ENCODE assay signal across 15 mouse cellular contexts in the genomic region with DNA sequence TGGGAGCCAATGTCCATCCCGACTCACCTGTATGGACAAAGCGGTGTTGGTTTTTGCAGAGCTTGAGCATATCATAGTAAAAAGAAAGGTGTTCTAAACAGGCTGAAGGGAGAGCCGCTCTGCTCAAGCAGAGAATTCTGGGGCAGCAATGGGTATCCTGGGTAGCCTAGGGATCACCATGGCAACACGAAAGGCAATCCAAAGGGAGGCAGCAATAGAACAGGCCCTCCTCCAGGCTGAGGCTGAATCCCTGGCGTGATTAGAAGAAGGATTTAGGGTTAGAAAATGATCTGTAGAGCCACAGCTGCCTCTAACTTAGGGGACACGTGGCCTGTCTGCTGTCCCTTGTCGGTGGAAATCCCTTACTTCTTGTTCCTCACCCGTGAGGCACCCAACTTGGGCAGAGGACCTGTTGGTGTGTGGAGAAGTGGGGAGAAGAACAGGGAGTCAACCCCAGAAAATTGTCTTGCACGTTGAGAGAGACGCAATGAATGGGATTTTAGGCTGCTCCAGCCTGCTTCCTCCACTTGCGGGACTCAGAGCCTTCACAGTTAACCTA. TPM values are rescaled to one million over a fixed set of nuclear protein-coding genes. Genes with fewer than 3 reads are reported as not detected.
DNase-seq lines count a peak whose midpoint lies in the region; ATAC-seq and TF ChIP-seq lines count a peak whose summit lies in the region.
"Had no signal": no experiment of that assay in that cellular context is flagged by ENCODE, and none has a peak within 500 bp of the region (broad histone marks: within the 10 kb centered on the region; RNA-seq: fewer than 3 reads in every experiment).

No protein-coding gene starts in this region.

- ATAC-seq in frontal cortex, adult (ENCODE audit: low TSS enrichment), result peak; percentile 77
- peak; percentile 71 for ATAC-seq in forebrain, embryonic 12.5 days (ENCODE audit: low FRiP score)
- ATAC-seq in midbrain, embryonic 16.5 days, result peak; percentile 83; the same call in 1 of the 2 replicates
- ATAC-seq in inflammation-experienced regulatory T-cells, adult 6 months, result no peak

- no peaks in the 10 kb centered on the region for H3K36me3 ChIP-seq in forebrain, embryonic 12.5 days (replicated peaks)
- H3K36me3 ChIP-seq in midbrain, embryonic 16.5 days (ENCODE audit: control insufficient read depth, insufficient read depth, low read length), result no peaks in the 10 kb centered on the region

- TF ChIP-seq CTCF in layer of hippocampus, adult 2 months (conservative IDR thresholded peaks at IDR 0.05), result no peak

- H3K4me1 ChIP-seq in forebrain, embryonic 12.5 days, result peaks cover 29% of the 10 kb centered on the region
- peaks cover 16% of the 10 kb centered on the region for H3K4me1 ChIP-seq in midbrain, embryonic 16.5 days (ENCODE audit: control insufficient read depth, insufficient read depth, low read length)

- H3K9ac ChIP-seq in forebrain, embryonic 12.5 days, result no peak overlapping the region
- no peak overlapping the region for H3K9ac ChIP-seq in midbrain, embryonic 16.5 days (ENCODE audit: low read depth, low read length)

- no peak overlapping the region for H3K4me3 ChIP-seq in forebrain, embryonic 12.5 days (replicated peaks)
- no peak overlapping the region for H3K4me3 ChIP-seq in layer of hippocampus, adult 2 months
- H3K4me3 ChIP-seq in midbrain, embryonic 16.5 days (ENCODE audit: low read depth, low read length), result no peak overlapping the region
- H3K4me3 ChIP-seq: erythroblast, embryonic 14.5 days had no signal

- H3K27me3 ChIP-seq in forebrain, embryonic 12.5 days, result peaks cover 5% of the 10 kb centered on the region; the same call in 1 of the 2 replicates
- no peaks in the 10 kb centered on the region for H3K27me3 ChIP-seq in midbrain, embryonic 16.5 days (ENCODE audit: control insufficient read depth, insufficient read depth, low read depth, low read length)

- 0 out of 2 replicates have a peak, but pooled peaks cover 6% of the 10 kb centered on the region for H3K9me3 ChIP-seq in forebrain, embryonic 12.5 days
- no peaks in the 10 kb centered on the region for H3K9me3 ChIP-seq in midbrain, embryonic 16.5 days (replicated peaks; ENCODE audit: control insufficient read depth, low read length, poor library complexity, severe bottlenecking)

- peak overlapping the region; percentile 26 for H3K4me2 ChIP-seq in forebrain, embryonic 12.5 days
- peak overlapping the region; percentile 4; the same call in 1 of the 2 replicates for H3K4me2 ChIP-seq in midbrain, embryonic 16.5 days (ENCODE audit: low read length)

- 18% methylated on average over 11 of the region's 11 CpGs for WGBS in forebrain, embryonic 12.5 days
- 17% methylated on average over 11 of the region's 11 CpGs for WGBS in midbrain, embryonic 16.5 days

- H3K27ac ChIP-seq in forebrain, embryonic 12.5 days, result peak overlapping the region; percentile 76
- peak overlapping the region; percentile 93 for H3K27ac ChIP-seq in layer of hippocampus, adult 2 months
- peak overlapping the region; percentile 44 for H3K27ac ChIP-seq in midbrain, embryonic 16.5 days (ENCODE audit: low read length)

- DNase-seq in frontal cortex, postnatal 25 days (ENCODE audit: low spot score in 2 of 2), result no peak
- peak; percentile 54 to 83 for DNase-seq in layer of hippocampus, adult 2 months (ENCODE audit: low spot score in 2 of 2)
- DNase-seq in spleen, postnatal 14 days (ENCODE audit: low spot score in 2 of 2), result no peak
- DNase-seq in kidney, postnatal 14 days, result no peak
- DNase-seq: adrenal gland, adult 8-10 months; cerebellum, adult 9-10 months; heart, adult 18-20 months had no signal

RNA-seq across cellular contexts. Expression of a gene that starts 3.9 kb away (rescaled TPM):
- polyA plus RNA-seq in forebrain, embryonic 12.5 days (2016; fragmentation: Nextera tagmentation; extraction: Ambion mirVana), result not detected in 2 replicates
- total RNA-seq in layer of hippocampus, adult 2 months (2021), result not detected
- not detected in 2 replicates for polyA plus RNA-seq in midbrain, embryonic 16.5 days (2015; fragmentation: Nextera tagmentation; extraction: Ambion mirVana)
- polyA plus RNA-seq in inflammation-experienced regulatory T-cells, adult 6 months (2017; shearing (Covaris generic)), result not detected
- total RNA-seq: adrenal gland, adult 8-10 months; heart, adult 18-20 months; MEL had no signal
- polyA plus RNA-seq: erythroblast, embryonic 14.5 days; lung, embryonic 16.5 days; stomach, embryonic 14.5 days had no signal

RNA-seq across cellular contexts. Expression of a gene that starts 33.1 kb away (rescaled TPM):
- 24.9 and 25.8 TPM in 2 replicates for polyA plus RNA-seq in forebrain, embryonic 12.5 days (2016; fragmentation: Nextera tagmentation; extraction: Ambion mirVana)
- total RNA-seq in layer of hippocampus, adult 2 months (2021), result 10 to 100 TPM; 13.5 to 14.4 TPM
- polyA plus RNA-seq in midbrain, embryonic 16.5 days (2015; fragmentation: Nextera tagmentation; extraction: Ambion mirVana), result 17.3 and 17.6 TPM in 2 replicates
- polyA plus RNA-seq in inflammation-experienced regulatory T-cells, adult 6 months (2017; shearing (Covaris generic)), result 10 to 100 TPM; 12.1 to 19.9 (median 19.7) TPM

RNA-seq across cellular contexts. Expression of a gene that starts 43.0 kb away (rescaled TPM):
- 61.4 and 66.2 TPM in 2 replicates for polyA plus RNA-seq in forebrain, embryonic 12.5 days (2016; fragmentation: Nextera tagmentation; extraction: Ambion mirVana)
- 10 to 100 TPM; 34.4 to 41.1 TPM for total RNA-seq in layer of hippocampus, adult 2 months (2021)
- polyA plus RNA-seq in midbrain, embryonic 16.5 days (2015; fragmentation: Nextera tagmentation; extraction: Ambion mirVana), result 58.7 and 63.4 TPM in 2 replicates
- polyA plus RNA-seq in inflammation-experienced regulatory T-cells, adult 6 months (2017; shearing (Covaris generic)), result 10 to 100 TPM; 30.3 to 38.3 (median 37.5) TPM

RNA-seq across cellular contexts. Expression of a gene that starts 47.5 kb away (rescaled TPM):
- not detected in 2 replicates for polyA plus RNA-seq in forebrain, embryonic 12.5 days (2016; fragmentation: Nextera tagmentation; extraction: Ambion mirVana)
- total RNA-seq in layer of hippocampus, adult 2 months (2021), result not detected
- not detected in 2 replicates for polyA plus RNA-seq in midbrain, embryonic 16.5 days (2015; fragmentation: Nextera tagmentation; extraction: Ambion mirVana)
- polyA plus RNA-seq in inflammation-experienced regulatory T-cells, adult 6 months (2017; shearing (Covaris generic)), result not detected
- total RNA-seq: heart, adult 18-20 months; MEL had no signal
- polyA plus RNA-seq: erythroblast, embryonic 14.5 days; lung, embryonic 16.5 days; stomach, embryonic 14.5 days had no signal

Comparison
In these comparisons a context has a peak if more than half of its experiments do, and no peak if none do; other contexts are left out.
1. DNase-seq: peak in layer of hippocampus, adult 2 months (2 of 2); none in frontal cortex, postnatal 25 days (0 of 2), spleen, postnatal 14 days (0 of 2) and kidney, postnatal 14 days (single experiment).
2. Peak in every context shown above with its lines, with median percentiles within 50 percentile points of each other: H3K27ac ChIP-seq.